In the genomic region with DNA sequence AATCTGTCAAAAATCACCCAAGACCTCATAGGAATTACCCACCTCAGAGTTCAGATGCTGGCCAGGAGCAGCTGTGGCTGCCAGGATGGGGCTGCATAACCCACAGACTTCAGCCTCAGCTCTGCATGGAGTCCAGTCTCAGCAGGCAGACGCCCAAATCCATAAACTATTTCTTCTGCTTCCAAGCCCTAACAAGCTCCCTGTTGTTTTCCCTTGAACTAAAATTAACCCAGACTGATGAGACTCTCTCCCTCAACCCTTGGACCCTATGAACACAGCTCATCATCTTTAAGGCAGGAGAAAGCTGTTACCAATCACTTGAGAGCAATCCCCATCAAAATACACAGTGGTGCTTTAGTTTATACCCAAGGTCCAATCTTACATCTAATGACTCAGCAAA, we compare ENCODE assay signal across 22 mouse cellular contexts.
"Had no signal": no experiment of that assay in that cellular context is flagged by ENCODE, and none has a peak within 500 bp of the region (broad histone marks: within the 10 kb centered on the region; RNA-seq: fewer than 3 reads in every experiment).

No protein-coding gene starts in this region.

- H3K9me3 ChIP-seq: heart, embryonic 10.5 days; heart, embryonic 12.5 days; hindbrain, embryonic 10.5 days; hindbrain, embryonic 12.5 days; intestine, embryonic 15.5 days; limb, embryonic 10.5 days; limb, embryonic 12.5 days; liver, embryonic 12.5 days had no signal

- DNase-seq: gastrocnemius, postnatal 14 days; heart, adult 18-20 months; heart, postnatal 10 days; heart, postnatal 4 days; kidney, adult 18-20 months; kidney, postnatal 14 days had no signal

- H3K4me2 ChIP-seq: heart, embryonic 12.5 days; hindbrain, embryonic 12.5 days; hindbrain, embryonic 14.5 days; intestine, embryonic 15.5 days; limb, embryonic 12.5 days; liver, embryonic 12.5 days had no signal

- H3K4me1 ChIP-seq: heart, embryonic 10.5 days; hindbrain, embryonic 10.5 days; hindbrain, embryonic 12.5 days; intestine, embryonic 15.5 days; limb, embryonic 10.5 days; limb, embryonic 12.5 days had no signal

- H3K9ac ChIP-seq: heart, embryonic 12.5 days; hindbrain, embryonic 12.5 days; hindbrain, embryonic 14.5 days; intestine, embryonic 15.5 days; limb, embryonic 12.5 days; liver, embryonic 12.5 days; liver, embryonic 14.5 days had no signal

- ATAC-seq: hindbrain, embryonic 16.5 days; inflammation-experienced regulatory T-cells, adult 6 months; intestine, embryonic 15.5 days; intestine, postnatal 0 days; liver, embryonic 12.5 days had no signal

- H3K4me3 ChIP-seq: heart, embryonic 10.5 days; heart, embryonic 12.5 days; hindbrain, embryonic 10.5 days; hindbrain, embryonic 12.5 days; intestine, embryonic 15.5 days; layer of hippocampus, adult 2 months; left cerebral cortex, adult 2 months; limb, embryonic 10.5 days; limb, embryonic 12.5 days; liver, embryonic 12.5 days had no signal

- H3K27ac ChIP-seq: heart, embryonic 10.5 days; hindbrain, embryonic 10.5 days; hindbrain, embryonic 12.5 days; hindbrain, embryonic 14.5 days; intestine, embryonic 15.5 days; kidney, postnatal 0 days; layer of hippocampus, adult 2 months; left cerebral cortex, adult 2 months; limb, embryonic 10.5 days; limb, embryonic 12.5 days; liver, embryonic 12.5 days; liver, embryonic 14.5 days had no signal

- H3K27me3 ChIP-seq: heart, embryonic 12.5 days; hindbrain, embryonic 12.5 days; intestine, embryonic 15.5 days; limb, embryonic 12.5 days; liver, embryonic 12.5 days had no signal
